Mouse (Mus musculus) megakaryocyte, embryonic 14.5 days (primary cell): Measurements from ENCODE around the gene Pcdh7. TPM values are rescaled to one million over a fixed set of nuclear protein-coding genes. Genes with fewer than 3 reads are reported as not detected.

Experiments
- H3K27me3 ChIP-seq: replicated peaks from 2 replicates; pipeline ENCODE3; 2012; ENCODE audit warnings: inconsistent platforms
- H3K36me3 ChIP-seq: replicated peaks from 2 replicates; pipeline ENCODE3; 2012; ENCODE audit warnings: low read length, inconsistent platforms, mixed read lengths
- H3K4me1 ChIP-seq: 2 replicates; pipeline ENCODE4 v1.6.1; 2012; ENCODE audit warnings: inconsistent platforms
- H3K4me3 ChIP-seq: replicated peaks from 2 replicates; pipeline ENCODE3; 2012; ENCODE audit warnings: moderate library complexity, mild to moderate bottlenecking, inconsistent platforms
- H3K9me3 ChIP-seq: 2 replicates; pipeline ENCODE4 v1.6.1; 2012; ENCODE audit warnings: inconsistent platforms
- FLI1 ChIP-seq: IDR thresholded peaks from 2 replicates; pipeline ENCODE4 v1.6.1; 2012; ENCODE audit warnings: low read length, inconsistent platforms, mixed read lengths
- GATA1 ChIP-seq: IDR thresholded peaks from 3 replicates; pipeline ENCODE4 v1.6.1; 2012; ENCODE audit warnings: mixed read lengths, low read length, inconsistent platforms, borderline replicate concordance
- polyA plus RNA-seq: library from polyadenylated mRNA; stranded (reverse); fragments of >175 nt; gene quantifications from 2 replicates; pipeline ENCODE4 v1.2.3, GENCODE M21; 2012; ENCODE audit warnings: low replicate concordance; ENCODE audit not compliant: insufficient read depth

The Pcdh7 gene
- polyA plus RNA-seq, 1 experiment = 4.7 TPM

DNA sequence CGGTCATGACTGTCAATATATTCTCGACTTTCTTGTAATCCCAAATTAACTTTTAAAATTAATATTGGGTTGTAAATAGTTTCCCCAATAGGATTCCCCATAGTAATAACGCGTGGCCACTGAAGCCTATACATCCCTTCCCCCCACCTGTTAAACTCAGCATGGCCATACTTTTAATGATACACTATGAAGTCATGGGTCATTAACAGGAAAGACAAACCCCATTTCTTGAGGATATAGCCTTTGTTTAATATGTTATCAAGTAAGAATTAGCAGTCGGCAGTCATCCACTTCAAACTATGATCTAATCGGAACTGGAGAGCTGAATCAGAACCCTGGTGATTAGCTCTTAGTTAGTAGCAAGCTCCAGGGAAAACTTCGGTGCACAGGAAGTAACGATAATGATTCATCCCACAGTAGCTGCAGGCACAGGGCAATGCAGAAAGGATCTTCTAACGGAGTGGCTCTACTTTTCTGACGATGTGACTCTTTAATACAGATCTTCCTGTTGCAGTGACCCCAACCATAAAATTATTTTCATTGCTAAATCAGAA, 50.8 kb downstream of the Pcdh7 start:
- Histone ChIP-seq H3K9me3 (peaks cover 2% of the 10 kb centered on the region; the same call in 1 of the 2 replicates), H3K36me3 (peaks cover 5% of the 10 kb centered on the region)

GRCm38 (mm10) chr5:57769644-57770043, 51.9 kb downstream of the Pcdh7 start:
- peak overlapping the region; percentile 21 for H3K4me3 ChIP-seq
- H3K36me3 ChIP-seq = peaks cover 5% of the 10 kb centered on the region
- TF ChIP-seq FLI1 = no peak
- no peak for TF ChIP-seq GATA1
- peaks cover 61% of the 10 kb centered on the region for H3K4me1 ChIP-seq
- H3K9me3 ChIP-seq = peaks cover 2% of the 10 kb centered on the region; the same call in 1 of the 2 replicates
- H3K27me3 ChIP-seq = no peaks in the 10 kb centered on the region

More for the DNA sequence above, 50.8 kb downstream of the Pcdh7 start:
- no peaks in the 10 kb centered on the region for H3K27me3 ChIP-seq
- H3K4me1 ChIP-seq = peaks cover 61% of the 10 kb centered on the region
- no peak for TF ChIP-seq GATA1
- no peak for TF ChIP-seq FLI1
- H3K4me3 ChIP-seq = no peak overlapping the region

DNA sequence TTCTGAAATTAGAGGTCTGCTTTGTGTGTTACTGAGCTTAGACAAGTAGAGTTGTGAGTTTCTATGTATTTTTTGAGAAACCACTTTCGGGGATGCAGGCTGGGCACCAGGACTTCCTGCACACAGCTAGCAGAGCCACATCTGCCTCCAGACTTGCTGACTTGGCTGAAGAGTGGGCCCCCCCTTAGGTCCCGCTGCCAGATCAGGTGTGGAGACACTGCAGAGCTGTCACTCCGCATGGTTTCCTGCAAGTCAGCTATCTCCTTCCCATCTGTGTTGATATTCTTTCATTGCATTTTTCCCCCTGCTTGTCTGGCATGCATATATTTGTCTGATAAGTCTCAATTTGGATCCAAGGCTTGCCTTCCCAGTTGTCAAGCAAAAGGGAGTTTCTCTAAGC, 52.6 kb downstream of the Pcdh7 start:
- no peak for TF ChIP-seq GATA1
- H3K9me3 ChIP-seq = peaks cover 2% of the 10 kb centered on the region; the same call in 1 of the 2 replicates

DNA sequence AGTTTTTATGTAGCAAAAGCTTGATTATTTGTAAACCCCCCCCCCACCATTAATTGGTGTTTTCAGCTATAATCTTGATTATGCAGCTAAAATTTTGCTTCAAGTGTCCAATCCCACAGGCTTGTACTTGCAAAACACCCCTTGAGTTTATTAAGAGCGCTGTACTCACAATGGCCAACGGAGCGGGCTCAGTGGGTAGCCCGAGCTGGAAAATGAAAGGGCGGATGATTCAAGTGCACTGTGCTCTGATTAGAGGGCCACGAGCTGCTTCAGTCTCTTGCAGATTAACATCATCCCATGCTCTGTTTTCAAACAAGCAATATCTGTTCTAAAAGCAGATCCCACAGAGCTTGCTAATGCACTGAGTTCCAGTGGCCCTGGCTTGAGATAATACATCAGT, 53.4 kb downstream of the Pcdh7 start:
- Histone ChIP-seq H3K27me3 (no peaks in the 10 kb centered on the region), H3K4me3 (no peak overlapping the region), H3K4me1 (peaks cover 54% of the 10 kb centered on the region), H3K9me3 (peaks cover 2% of the 10 kb centered on the region; the same call in 1 of the 2 replicates), H3K36me3 (peaks cover 5% of the 10 kb centered on the region)
- TF ChIP-seq FLI1 (no peak), GATA1 (no peak)

More for the DNA sequence above, 52.6 kb downstream of the Pcdh7 start:
- H3K4me3 ChIP-seq = peak overlapping the region; percentile 46
- H3K36me3 ChIP-seq = peaks cover 5% of the 10 kb centered on the region
- H3K27me3 ChIP-seq = no peaks in the 10 kb centered on the region
- peaks cover 58% of the 10 kb centered on the region for H3K4me1 ChIP-seq

- peaks cover 5% of the 10 kb centered on the region for H3K36me3 ChIP-seq
- H3K4me1 ChIP-seq = peaks cover 57% of the 10 kb centered on the region
- H3K4me3 ChIP-seq = no peak overlapping the region
- H3K9me3 ChIP-seq = peaks cover 2% of the 10 kb centered on the region; the same call in 1 of the 2 replicates
- no peak for TF ChIP-seq FLI1
- TF ChIP-seq GATA1 = no peak
- H3K27me3 ChIP-seq = no peaks in the 10 kb centered on the region
These were observed 54.9 kb downstream of the Pcdh7 start for GRCm38 (mm10) chr5:57772711-57773110.

GRCm38 (mm10) chr5:57774496-57774895, 56.7 kb downstream of the Pcdh7 start:
- TF ChIP-seq FLI1 (no peak), GATA1 (no peak)
- peaks cover 2% of the 10 kb centered on the region; the same call in 1 of the 2 replicates for H3K9me3 ChIP-seq
- peaks cover 48% of the 10 kb centered on the region for H3K4me1 ChIP-seq
- H3K27me3 ChIP-seq = no peaks in the 10 kb centered on the region
- peaks cover 3% of the 10 kb centered on the region for H3K36me3 ChIP-seq
- no peak overlapping the region for H3K4me3 ChIP-seq

DNA sequence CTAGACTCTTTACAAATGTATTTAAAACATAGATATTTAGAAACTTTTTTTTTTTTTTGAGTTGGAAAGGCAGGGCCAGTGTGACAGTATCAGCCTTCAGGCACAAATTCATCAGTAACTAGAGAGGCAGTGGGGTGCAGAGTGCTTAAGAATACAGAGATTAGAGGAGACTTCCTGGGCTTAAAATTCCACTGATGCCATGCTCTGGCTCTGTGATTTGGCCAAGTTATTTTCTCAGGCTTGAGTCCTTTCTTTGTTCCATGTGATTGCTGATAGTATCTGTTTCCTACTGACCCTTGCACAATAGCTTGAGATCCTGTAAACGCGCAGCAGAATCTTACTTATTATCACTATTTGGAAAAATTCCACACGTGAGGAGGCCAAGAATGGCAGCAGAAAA, 60.3 kb downstream of the Pcdh7 start:
- Histone ChIP-seq H3K9me3 (no peaks in the 10 kb centered on the region), H3K4me1 (peaks cover 49% of the 10 kb centered on the region), H3K36me3 (no peaks in the 10 kb centered on the region), H3K27me3 (no peaks in the 10 kb centered on the region), H3K4me3 (no peak overlapping the region)
- no peak for TF ChIP-seq GATA1
- TF ChIP-seq FLI1 = no peak

- H3K36me3 ChIP-seq = no peaks in the 10 kb centered on the region
These were observed 62.2 kb downstream of the Pcdh7 start for GRCm38 (mm10) chr5:57779951-57780350.

DNA sequence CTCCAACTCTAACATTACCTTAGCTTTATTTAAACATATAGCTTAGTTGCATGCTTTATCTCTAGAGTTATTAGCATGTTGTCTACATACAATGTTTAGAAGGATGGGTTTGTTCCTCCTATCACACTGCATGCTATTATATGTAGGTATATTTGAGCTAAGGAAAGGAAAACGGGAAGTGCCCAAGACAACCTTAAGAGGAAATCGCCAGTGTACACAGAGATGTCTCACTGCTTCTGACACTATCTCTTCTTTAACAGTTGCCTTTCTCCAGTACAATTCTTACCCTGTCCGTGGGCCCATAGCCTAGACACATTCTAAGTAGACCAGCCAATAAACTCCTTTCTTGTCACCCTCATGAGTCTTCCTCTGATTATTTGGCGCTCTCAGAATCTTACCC, 62.8 kb downstream of the Pcdh7 start:
- no peaks in the 10 kb centered on the region for H3K9me3 ChIP-seq
- peaks cover 59% of the 10 kb centered on the region for H3K4me1 ChIP-seq
- no peaks in the 10 kb centered on the region for H3K36me3 ChIP-seq
- TF ChIP-seq GATA1 = no peak
- TF ChIP-seq FLI1 = no peak
- no peak overlapping the region for H3K4me3 ChIP-seq
- H3K27me3 ChIP-seq = no peaks in the 10 kb centered on the region

More at GRCm38 (mm10) chr5:57779951-57780350, 62.2 kb downstream of the Pcdh7 start:
- Histone ChIP-seq H3K9me3 (no peaks in the 10 kb centered on the region), H3K4me3 (no peak overlapping the region), H3K4me1 (peaks cover 55% of the 10 kb centered on the region), H3K27me3 (no peaks in the 10 kb centered on the region)
- TF ChIP-seq FLI1 (no peak), GATA1 (no peak)

DNA sequence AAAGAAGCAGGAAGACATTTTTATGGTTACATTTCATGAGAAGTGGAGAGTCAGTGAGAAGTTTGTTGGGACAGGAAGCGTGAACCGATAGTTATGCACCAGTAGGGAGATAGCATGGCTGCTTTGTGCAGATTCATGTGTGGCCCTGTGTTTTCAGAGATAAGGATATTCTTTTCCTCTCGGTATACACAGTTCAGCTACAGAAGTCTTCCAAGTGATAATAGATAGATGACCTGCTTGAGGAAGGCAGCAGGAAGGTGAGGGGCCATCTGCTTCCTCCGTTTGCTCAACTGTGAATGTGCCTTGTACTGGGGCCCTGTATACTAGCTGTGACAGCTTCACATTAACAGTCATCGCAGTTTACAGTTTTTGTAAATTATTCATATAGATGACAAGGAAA, 64.2 kb downstream of the Pcdh7 start:
- Histone ChIP-seq H3K4me3 (peak overlapping the region; percentile 88), H3K4me1 (peaks cover 57% of the 10 kb centered on the region), H3K36me3 (peaks cover 5% of the 10 kb centered on the region), H3K9me3 (no peaks in the 10 kb centered on the region), H3K27me3 (no peaks in the 10 kb centered on the region)
- TF ChIP-seq FLI1 = no peak
- peak; percentile 72; the same call in 1 of the 3 replicates for TF ChIP-seq GATA1

DNA sequence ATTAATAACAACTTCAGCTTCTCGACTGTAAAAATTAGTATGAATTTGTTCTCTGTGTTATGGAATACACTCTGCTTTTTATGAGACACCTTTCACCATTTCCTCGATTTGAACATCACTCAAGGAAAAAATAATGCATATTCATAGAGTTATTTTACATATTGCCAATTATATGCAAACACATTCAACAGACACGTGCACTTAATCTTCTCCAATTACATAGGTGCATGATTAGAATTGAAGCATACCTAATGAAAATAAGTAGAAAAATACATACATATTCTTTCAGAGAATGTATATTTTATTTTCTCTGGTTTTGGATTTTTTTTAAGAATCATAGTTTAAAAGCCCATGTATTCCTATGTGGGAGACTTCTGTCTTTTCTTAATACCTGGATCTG, 64.8 kb downstream of the Pcdh7 start:
- no peaks in the 10 kb centered on the region for H3K9me3 ChIP-seq
- peaks cover 5% of the 10 kb centered on the region for H3K36me3 ChIP-seq
- no peaks in the 10 kb centered on the region for H3K27me3 ChIP-seq
- H3K4me1 ChIP-seq = peaks cover 51% of the 10 kb centered on the region
- no peak overlapping the region for H3K4me3 ChIP-seq
- TF ChIP-seq GATA1 (no peak), FLI1 (no peak)
